Mouse (Mus musculus) retina, adult 2 months (tissue): Measurements from ENCODE around the gene Cbx4.
"Not testable (repeated sequence)": the region's sequence is repeated elsewhere in the genome, so short reads cannot be mapped to it uniquely, and the experiment has no call there.

ENCODE experiments used
- DNase-seq: peaks from one replicate; pipeline ENCODE4 v3.0.0-alpha.2; 2012; ENCODE audit warnings: low read depth, low spot score

Gene Cbx4

GRCm38 (mm10) chr11:119111345-119111744 is 25.3 kb upstream of the Cbx4 start:
- peak; percentile 75 for DNase-seq

- DNase-seq, result no peak
These were observed 23.5 kb upstream of the Cbx4 start for GRCm38 (mm10) chr11:119109415-119110071.

- DNase-seq, result no peak
These were observed 22.7 kb upstream of the Cbx4 start for GRCm38 (mm10) chr11:119108573-119109263.

- DNase-seq, result no peak
These were observed 20.3 kb upstream of the Cbx4 start for GRCm38 (mm10) chr11:119106289-119106688.

- DNase-seq, result no peak
These were observed 19.7 kb upstream of the Cbx4 start for GRCm38 (mm10) chr11:119105748-119106147.

- DNase-seq, result no peak
These were observed 19.1 kb upstream of the Cbx4 start for GRCm38 (mm10) chr11:119105071-119105609.

GRCm38 (mm10) chr11:119103991-119104390 is 18.0 kb upstream of the Cbx4 start:
- DNase-seq, result no peak

GRCm38 (mm10) chr11:119100355-119100754 is 14.3 kb upstream of the Cbx4 start:
- DNase-seq, result not testable (repeated sequence)

GRCm38 (mm10) chr11:119098202-119098601 is 12.2 kb upstream of the Cbx4 start:
- no peak for DNase-seq

GRCm38 (mm10) chr11:119095441-119095840 is 9.4 kb upstream of the Cbx4 start:
- DNase-seq, result no peak

- no peak for DNase-seq
These were observed 7.3 kb upstream of the Cbx4 start for GRCm38 (mm10) chr11:119093322-119093721.

- no peak for DNase-seq
These were observed 6.3 kb upstream of the Cbx4 start for GRCm38 (mm10) chr11:119092286-119092685.

- no peak for DNase-seq
These were observed 5.6 kb upstream of the Cbx4 start for GRCm38 (mm10) chr11:119091598-119091991.

- DNase-seq, result peak; percentile 52
These were observed 5.1 kb upstream of the Cbx4 start for GRCm38 (mm10) chr11:119090961-119091597.

GRCm38 (mm10) chr11:119090076-119090960 is 4.3 kb upstream of the Cbx4 start:
- no peak for DNase-seq

GRCm38 (mm10) chr11:119089235-119090075 is 3.4 kb upstream of the Cbx4 start:
- DNase-seq, result peak; percentile 63

GRCm38 (mm10) chr11:119088391-119089234 is 2.6 kb upstream of the Cbx4 start:
- no peak for DNase-seq

GRCm38 (mm10) chr11:119087301-119088082 is 1.5 kb upstream of the Cbx4 start:
- DNase-seq, result no peak
